ENCODE assay signal across 22 mouse cellular contexts in the genomic region with DNA sequence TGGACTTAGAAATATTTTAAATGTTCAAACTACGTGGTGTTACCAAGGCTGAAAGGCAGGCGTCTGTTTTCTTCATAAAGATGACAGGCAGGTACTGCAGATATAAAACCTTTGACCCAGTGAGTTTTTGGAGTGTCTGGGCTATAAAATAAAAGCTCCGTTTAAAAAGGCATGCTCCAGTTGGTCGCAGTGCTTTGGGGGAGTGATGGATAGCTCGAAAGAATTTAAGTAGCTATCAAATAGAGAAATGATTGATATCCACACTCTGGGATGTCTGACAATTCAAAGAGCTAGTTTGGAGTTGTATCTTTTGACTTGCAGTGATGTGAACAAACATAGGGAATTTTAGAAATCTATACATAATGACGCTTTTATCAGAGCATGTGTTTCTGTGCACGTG.
"Had no signal": no experiment of that assay in that cellular context is flagged by ENCODE, and none has a peak within 500 bp of the region (broad histone marks: within the 10 kb centered on the region; RNA-seq: fewer than 3 reads in every experiment).

No protein-coding gene starts in this region.

- DNase-seq: kidney, postnatal 10 days; kidney, postnatal 36 days; left cerebral cortex, postnatal 4 days; liver, postnatal 0 days; lung, embryonic 14.5 days; retina, postnatal 1 day; right cerebral cortex, postnatal 25 days; spleen, adult 18-20 months; thymus, postnatal 25 days had no signal

- H3K27me3 ChIP-seq: limb, embryonic 12.5 days; limb, embryonic 15.5 days; midbrain, embryonic 13.5 days; neural tube, embryonic 13.5 days; stomach, embryonic 15.5 days had no signal

- H3K4me2 ChIP-seq: limb, embryonic 12.5 days; limb, embryonic 15.5 days; liver, embryonic 11.5 days; lung, embryonic 14.5 days; midbrain, embryonic 13.5 days; neural tube, embryonic 13.5 days; stomach, embryonic 15.5 days had no signal

- H3K4me1 ChIP-seq: limb, embryonic 15.5 days; midbrain, embryonic 10.5 days; midbrain, embryonic 13.5 days; neural tube, embryonic 13.5 days; stomach, embryonic 15.5 days had no signal

- H3K4me3 ChIP-seq: limb, embryonic 12.5 days; limb, embryonic 15.5 days; midbrain, embryonic 10.5 days; midbrain, embryonic 13.5 days; myocyte; neural tube, embryonic 13.5 days; stomach, embryonic 15.5 days had no signal

- H3K9me3 ChIP-seq: limb, embryonic 12.5 days; limb, embryonic 15.5 days; midbrain, embryonic 10.5 days; midbrain, embryonic 13.5 days; neural tube, embryonic 13.5 days; stomach, embryonic 15.5 days had no signal

- H3K27ac ChIP-seq: limb, embryonic 12.5 days; limb, embryonic 15.5 days; liver, embryonic 14.5 days; macrophage; midbrain, embryonic 10.5 days; midbrain, embryonic 13.5 days; neural tube, embryonic 13.5 days; stomach, embryonic 15.5 days had no signal

- H3K36me3 ChIP-seq: limb, embryonic 12.5 days; midbrain, embryonic 10.5 days; midbrain, embryonic 13.5 days; neural tube, embryonic 13.5 days; stomach, embryonic 15.5 days had no signal

- ATAC-seq: intestine, postnatal 0 days; liver, postnatal 0 days; lung, postnatal 0 days; midbrain, embryonic 13.5 days; midbrain, embryonic 16.5 days had no signal

- H3K9ac ChIP-seq: limb, embryonic 12.5 days; limb, embryonic 15.5 days; liver, embryonic 14.5 days; liver, postnatal 0 days; lung, embryonic 14.5 days; midbrain, embryonic 13.5 days; neural tube, embryonic 13.5 days; stomach, embryonic 15.5 days had no signal
